Mouse (Mus musculus) heart, adult 2 months (tissue): Measurements from ENCODE around the gene Plekhg3. TPM values are rescaled to one million over a fixed set of nuclear protein-coding genes. Genes with fewer than 3 reads are reported as not detected.
A peak's percentile ranks its signal among the peaks of the same experiment; 100 is the strongest.

ENCODE experiments used
- DNase-seq, 2 experiments: peaks; one replicate each; pipeline ENCODE4 v3.0.0; 2021
- H3K27ac ChIP-seq: fragments of 200-600 bp; 2 replicates; pipeline ENCODE4 v1.8.1; 2022
- H3K27me3 ChIP-seq: fragments of 200-500 bp; 2 replicates; pipeline ENCODE4 v1.6.1; 2012; ENCODE audit warnings: mild to moderate bottlenecking, low read length, inconsistent platforms, mixed read lengths; ENCODE audit not compliant: control insufficient read depth, insufficient read depth
- H3K36me3 ChIP-seq: fragments of 200-500 bp; 2 replicates; pipeline ENCODE4 v1.6.1; 2012; ENCODE audit warnings: low read length, inconsistent platforms; ENCODE audit not compliant: control insufficient read depth, insufficient read depth
- H3K4me1 ChIP-seq: fragments of 200-500 bp; 2 replicates; pipeline ENCODE4 v1.6.1; 2011; ENCODE audit warnings: low read length; ENCODE audit not compliant: control insufficient read depth, insufficient read depth
- H3K4me3 ChIP-seq: fragments of 200-600 bp; 2 replicates; pipeline ENCODE4 v1.8.1; 2022
- H3K79me2 ChIP-seq: fragments of 200-500 bp; replicated peaks from 2 replicates; pipeline ENCODE4 v1.6.1; 2012; ENCODE audit warnings: mild to moderate bottlenecking, inconsistent platforms, low read length, moderate library complexity, mixed read lengths; ENCODE audit not compliant: control insufficient read depth, insufficient read depth
- H3K9ac ChIP-seq: fragments of 200-500 bp; 2 replicates; pipeline ENCODE4 v1.6.1; 2012; ENCODE audit warnings: low read depth, mild to moderate bottlenecking, control low read depth, inconsistent platforms, low read length, mixed read lengths
- CTCF ChIP-seq: fragments of 200-600 bp; IDR thresholded peaks from 2 replicates; pipeline ENCODE4 v1.8.1; 2022; ENCODE audit warnings: antibody characterized with exemption, mild to moderate bottlenecking, moderate library complexity
- EP300 ChIP-seq: fragments of 200-500 bp; IDR thresholded peaks from 2 replicates; pipeline ENCODE4 v1.6.1; 2011; ENCODE audit warnings: low read depth, low read length, control low read depth; ENCODE audit not compliant: insufficient read depth
- POLR2A ChIP-seq: fragments of 200-500 bp; IDR thresholded peaks from 2 replicates; pipeline ENCODE4 v1.6.1; 2011; ENCODE audit warnings: mild to moderate bottlenecking, low read depth, low read length, control low read depth; ENCODE audit not compliant: insufficient read depth
- WGBS: fragments of 180-500 bp; shearing (Covaris S2); methylation state at CpG from one replicate; pipeline ENCODE4 v1.1.7; 2018; 5-methylcytosine and 5-hydroxymethylcytosine counted together
- intact Hi-C: fragments of 180-260 bp; cut with DNase I; formaldehyde crosslinking; loops from one replicate; pipeline ENCODE4 v1.15.1; 2025
- polyA plus RNA-seq: library from polyadenylated mRNA; depleted of rRNA; stranded (reverse); fragments of >200 nt; gene quantifications from 2 replicates; pipeline ENCODE4 v1.2.3, GENCODE M21; 2012
- total RNA-seq, 2 experiments: library from RNA; stranded (reverse); gene quantifications; 2 replicates each; pipeline ENCODE4 v1.2.3; 2021

Plekhg3 gene
- total and polyA plus RNA-seq, 3 experiments: 11.6 to 13.6 (median 12.9) TPM

- Histone ChIP-seq H3K4me1 (peaks cover 4% of the 10 kb centered on the region), H3K27ac (no peak overlapping the region), H3K4me3 (no peak overlapping the region), H3K79me2 (no peaks in the 10 kb centered on the region), H3K27me3 (no peaks in the 10 kb centered on the region), H3K36me3 (no peaks in the 10 kb centered on the region), H3K9ac (no peak overlapping the region)
- WGBS: 95% methylated on average over 1 of the region's 1 CpGs
- no peak for DNase-seq
- no peak for TF ChIP-seq EP300
- no peak for TF ChIP-seq POLR2A
- no peak for TF ChIP-seq CTCF
- intact Hi-C loops: loop anchor here (10.0 kb wide), 1 partner anchor 234 kb away; no protein-coding TSS in a partner anchor
These were observed 39.9 kb upstream of the Plekhg3 start for GRCm38 (mm10) chr12:76490798-76491197.

DNA sequence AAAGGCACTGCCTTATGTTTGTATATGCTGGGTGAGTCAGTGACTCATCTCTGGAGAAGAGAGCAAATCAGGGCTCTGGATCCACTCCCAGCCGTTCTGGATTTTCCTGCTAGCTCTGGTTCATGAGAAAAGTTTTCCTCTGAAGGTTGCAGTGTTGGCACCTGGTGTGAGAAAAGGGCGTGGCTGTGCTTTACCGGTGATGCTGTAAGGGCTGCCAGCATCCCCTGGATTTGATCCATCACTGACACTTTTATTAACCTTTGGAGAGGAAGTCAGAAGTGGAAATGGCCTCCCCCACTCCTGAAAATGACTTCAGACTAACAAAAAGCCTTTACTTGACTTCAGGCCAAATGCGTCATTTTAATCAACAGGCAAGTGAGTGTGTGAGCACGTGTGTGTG is 37.2 kb upstream of the Plekhg3 start:
- H3K4me3 ChIP-seq: no peak overlapping the region
- H3K27me3 ChIP-seq: no peaks in the 10 kb centered on the region
- H3K27ac ChIP-seq: peak overlapping the region; percentile 2; the same call in 1 of the 2 replicates
- intact Hi-C loops: loop anchor here (10.0 kb wide), 1 partner anchor 231 kb away; no protein-coding TSS in a partner anchor
- WGBS: 22% methylated on average over 5 of the region's 5 CpGs
- H3K36me3 ChIP-seq: no peaks in the 10 kb centered on the region
- no peaks in the 10 kb centered on the region for H3K79me2 ChIP-seq
- peak; percentile 53 to 74 for DNase-seq
- H3K9ac ChIP-seq: no peak overlapping the region
- peaks cover 7% of the 10 kb centered on the region for H3K4me1 ChIP-seq
- TF ChIP-seq CTCF (no peak), EP300 (peak; percentile 77), POLR2A (0 out of 2 replicates have a peak, but pooled peaks have one; percentile 18)

DNA sequence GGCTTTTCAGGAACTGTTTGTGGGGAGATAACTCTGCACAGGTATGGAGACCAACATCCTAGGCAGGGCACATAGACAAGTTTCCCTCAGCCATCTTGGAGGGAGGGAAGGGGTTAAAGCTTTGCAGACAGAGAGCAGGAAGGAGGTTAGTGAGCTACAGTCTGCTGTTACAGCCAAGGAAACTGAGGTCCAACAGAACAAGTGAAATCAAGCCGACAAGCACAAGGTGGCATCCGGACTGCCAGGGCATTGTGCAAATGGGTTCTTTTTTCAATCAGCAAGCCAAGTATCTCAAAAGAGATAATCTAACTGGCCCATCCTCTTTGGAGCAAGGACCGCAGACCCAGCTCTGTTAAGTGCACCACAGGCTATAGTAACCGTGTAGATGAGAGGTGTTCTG is 35.3 kb upstream of the Plekhg3 start:
- no peak overlapping the region for H3K9ac ChIP-seq
- no peak overlapping the region for H3K4me3 ChIP-seq
- H3K4me1 ChIP-seq: peaks cover 7% of the 10 kb centered on the region
- H3K27me3 ChIP-seq: no peaks in the 10 kb centered on the region
- no peak for DNase-seq
- no peaks in the 10 kb centered on the region for H3K79me2 ChIP-seq
- 76% methylated on average over 4 of the region's 4 CpGs for WGBS
- no peak overlapping the region for H3K27ac ChIP-seq
- intact Hi-C loops: loop anchor here (5.0 to 10.0 kb wide), 2 partner anchors 37 to 229 kb away; partner anchors contain the start of gene Plekhg3
- TF ChIP-seq CTCF: no peak
- TF ChIP-seq POLR2A: no peak
- no peak for TF ChIP-seq EP300
- no peaks in the 10 kb centered on the region for H3K36me3 ChIP-seq

DNA sequence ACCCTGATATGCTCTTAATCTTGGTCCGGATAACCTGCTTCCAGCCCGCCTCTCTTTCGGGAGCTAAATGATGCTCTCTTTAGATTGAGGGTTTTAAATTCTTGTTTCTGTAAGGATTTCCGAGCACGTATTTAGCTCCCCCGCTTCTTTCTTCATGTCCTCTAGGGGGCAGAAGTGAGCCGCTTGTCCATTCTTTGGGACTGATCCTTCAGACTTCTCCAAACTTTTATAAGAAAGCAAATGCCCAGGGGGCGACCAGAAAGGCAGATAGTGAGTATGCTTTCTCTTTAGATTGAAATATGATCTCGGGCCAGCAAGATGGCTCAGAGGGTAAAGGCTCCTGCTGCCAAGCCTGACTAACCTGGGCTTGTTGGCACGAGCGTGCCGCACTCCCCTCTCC is 34.4 kb upstream of the Plekhg3 start:
- 0 out of 2 replicates have a peak overlapping the region, but pooled peaks have one; percentile 29 for H3K9ac ChIP-seq
- no peaks in the 10 kb centered on the region for H3K36me3 ChIP-seq
- peak; percentile 54 to 64 for DNase-seq
- TF ChIP-seq EP300 (0 out of 2 replicates have a peak, but pooled peaks have one; percentile 55), CTCF (no peak; the same call in none of the 2 replicates)
- H3K27ac ChIP-seq: no peak overlapping the region
- H3K79me2 ChIP-seq: no peaks in the 10 kb centered on the region
- intact Hi-C loops: loop anchor here (1.0 to 10.0 kb wide), 5 partner anchors 16 to 228 kb away; partner anchors contain the start of gene Plekhg3
- H3K27me3 ChIP-seq: no peaks in the 10 kb centered on the region
- H3K4me3 ChIP-seq: no peak overlapping the region
- H3K4me1 ChIP-seq: peaks cover 7% of the 10 kb centered on the region
- 28% methylated on average over 12 of the region's 12 CpGs for WGBS

GRCm38 (mm10) chr12:76499276-76499675 is 31.4 kb upstream of the Plekhg3 start:
- Histone ChIP-seq H3K27me3 (no peaks in the 10 kb centered on the region), H3K79me2 (no peaks in the 10 kb centered on the region), H3K4me3 (no peak overlapping the region), H3K4me1 (peaks cover 4% of the 10 kb centered on the region), H3K27ac (no peak overlapping the region), H3K36me3 (no peaks in the 10 kb centered on the region), H3K9ac (no peak overlapping the region)
- no peak for TF ChIP-seq POLR2A
- no peak for TF ChIP-seq CTCF
- no peak for TF ChIP-seq EP300
- intact Hi-C loops: loop anchor here (5.0 to 10.0 kb wide), 2 partner anchors 33 to 226 kb away; partner anchors contain the start of gene Plekhg3
- WGBS: 83% methylated on average over 9 of the region's 9 CpGs
- no peak for DNase-seq

- H3K9ac ChIP-seq: no peak overlapping the region
- intact Hi-C loops: no loop called here
- H3K36me3 ChIP-seq: no peaks in the 10 kb centered on the region
- no peaks in the 10 kb centered on the region for H3K27me3 ChIP-seq
- no peak for TF ChIP-seq EP300
- no peak for TF ChIP-seq CTCF
- TF ChIP-seq POLR2A: no peak
- no peak for DNase-seq
- H3K79me2 ChIP-seq: no peaks in the 10 kb centered on the region
- no peak overlapping the region for H3K4me3 ChIP-seq
- H3K27ac ChIP-seq: no peak overlapping the region
- peaks cover 4% of the 10 kb centered on the region for H3K4me1 ChIP-seq
- WGBS: 89% methylated on average over 6 of the region's 6 CpGs
These were observed 30.6 kb upstream of the Plekhg3 start for GRCm38 (mm10) chr12:76500055-76500454.
